Mouse (Mus musculus): ENCODE results near the gene Tiparp.

DNA sequence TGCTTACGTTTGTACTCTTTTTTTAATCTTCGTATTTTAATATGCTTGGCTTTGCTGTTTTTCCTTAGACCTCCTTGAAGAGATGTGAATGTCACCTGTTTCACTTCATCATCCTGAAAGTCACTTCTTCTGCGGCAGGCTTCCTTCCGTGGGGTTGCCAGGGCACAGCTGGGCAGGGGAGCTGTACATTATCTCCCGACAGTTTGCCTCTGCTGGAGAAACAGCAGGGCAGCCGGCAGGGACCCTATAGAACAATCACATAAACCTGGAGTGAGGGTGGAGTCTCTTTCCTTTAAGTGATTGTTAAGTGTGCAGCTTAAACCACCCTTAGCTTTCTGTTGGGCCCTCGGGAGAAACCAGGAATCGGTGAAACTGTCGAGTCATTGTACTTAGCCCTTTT lies 11.1 kb upstream of the Tiparp start:
- TF ChIP-seq CTCF (conservative IDR thresholded peaks at IDR 0.05 in 1 of 2, IDR thresholded peaks at IDR 0.05 in 1 of 2; ENCODE audit: low read depth in 2 of 2, low read length in 2 of 2) (no peak), KAT2A (IDR thresholded peaks at IDR 0.05; ENCODE audit: insufficient replicate concordance, low read length) (no peak), MEF2A (IDR thresholded peaks at IDR 0.05; ENCODE audit: borderline replicate concordance, low read depth, low read length) (no peak; the same call in 1 of the 2 replicates), POLR2A (IDR thresholded peaks at IDR 0.05; ENCODE audit: low read depth, low read length) (no peak), ELF1 (IDR thresholded peaks at IDR 0.05; ENCODE audit: low read depth, low read length) (no peak), JUN (IDR thresholded peaks at IDR 0.05; ENCODE audit: insufficient read depth, low read depth, low read length) (no peak)

Measured in CH12.LX (cell line).